Mouse (Mus musculus): ENCODE results near the gene Efr3b.
A peak's percentile ranks its signal among the peaks of the same experiment; 100 is the strongest.
"Not testable (repeated sequence)": the region's sequence is repeated elsewhere in the genome, so short reads cannot be mapped to it uniquely, and the experiment has no call there.

Efr3b gene

DNA sequence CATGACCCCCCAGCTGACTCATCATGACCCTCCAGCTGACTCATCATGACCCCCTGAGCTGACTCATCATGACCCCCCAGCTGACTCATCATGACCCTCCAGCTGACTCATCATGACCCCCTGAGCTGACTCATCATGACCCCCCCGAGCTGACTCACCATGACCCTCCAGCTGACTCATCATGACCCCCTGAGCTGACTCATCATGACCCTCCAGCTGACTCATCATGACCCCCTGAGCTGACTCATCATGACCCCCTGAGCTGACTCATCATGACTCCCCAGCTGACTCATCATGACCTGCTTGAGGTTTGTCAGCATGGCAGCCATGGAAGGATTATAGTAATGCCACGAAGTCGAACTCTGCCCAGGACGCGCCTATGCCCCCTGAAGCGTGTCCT, 65.5 kb downstream of the Efr3b start:
- DNase-seq = not testable (repeated sequence)

DNA sequence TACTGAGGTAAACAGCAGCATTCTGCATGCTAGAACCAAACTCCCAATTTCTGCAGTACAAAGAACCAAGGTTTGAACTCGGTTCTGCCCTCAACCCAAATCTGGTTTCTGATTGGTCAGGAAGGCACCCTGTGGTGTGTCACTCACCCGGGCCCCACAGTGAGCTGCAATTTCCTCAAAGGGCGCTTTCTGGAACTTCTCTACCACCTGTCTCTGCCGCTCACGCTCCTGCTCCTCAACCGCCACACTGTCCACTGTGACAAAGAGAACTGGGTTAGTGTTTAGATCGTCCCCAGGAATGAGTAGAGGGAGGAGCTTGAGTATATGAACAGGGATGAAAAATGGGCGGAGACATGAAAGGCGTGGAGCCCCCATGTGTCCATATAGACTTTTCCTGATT, 70.3 kb downstream of the Efr3b start:
- DNase-seq = no peak

DNA sequence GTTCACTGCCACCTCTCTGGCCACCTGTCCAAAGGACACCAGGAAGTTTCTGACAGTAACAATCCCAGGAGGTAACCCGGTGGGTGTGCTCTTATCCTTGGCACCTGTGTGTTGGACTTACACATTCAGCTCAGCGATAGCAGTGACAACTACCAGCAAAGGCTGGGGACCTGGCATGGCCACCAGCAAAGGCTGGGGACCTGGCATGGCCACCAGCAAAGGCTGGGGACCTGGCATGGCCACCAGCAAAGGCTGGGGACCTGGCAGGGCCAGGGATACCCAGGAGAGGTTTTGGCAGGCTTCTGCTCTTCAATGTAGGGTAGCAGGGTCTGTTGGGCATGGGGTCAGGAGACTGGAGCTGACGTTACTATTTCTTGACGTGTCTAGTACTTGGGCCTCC, 71.5 kb downstream of the Efr3b start:
- DNase-seq = no peak

GRCm38 (mm10) chr12:3960553-3960952, 78.2 kb downstream of the Efr3b start:
- DNase-seq = no peak

DNA sequence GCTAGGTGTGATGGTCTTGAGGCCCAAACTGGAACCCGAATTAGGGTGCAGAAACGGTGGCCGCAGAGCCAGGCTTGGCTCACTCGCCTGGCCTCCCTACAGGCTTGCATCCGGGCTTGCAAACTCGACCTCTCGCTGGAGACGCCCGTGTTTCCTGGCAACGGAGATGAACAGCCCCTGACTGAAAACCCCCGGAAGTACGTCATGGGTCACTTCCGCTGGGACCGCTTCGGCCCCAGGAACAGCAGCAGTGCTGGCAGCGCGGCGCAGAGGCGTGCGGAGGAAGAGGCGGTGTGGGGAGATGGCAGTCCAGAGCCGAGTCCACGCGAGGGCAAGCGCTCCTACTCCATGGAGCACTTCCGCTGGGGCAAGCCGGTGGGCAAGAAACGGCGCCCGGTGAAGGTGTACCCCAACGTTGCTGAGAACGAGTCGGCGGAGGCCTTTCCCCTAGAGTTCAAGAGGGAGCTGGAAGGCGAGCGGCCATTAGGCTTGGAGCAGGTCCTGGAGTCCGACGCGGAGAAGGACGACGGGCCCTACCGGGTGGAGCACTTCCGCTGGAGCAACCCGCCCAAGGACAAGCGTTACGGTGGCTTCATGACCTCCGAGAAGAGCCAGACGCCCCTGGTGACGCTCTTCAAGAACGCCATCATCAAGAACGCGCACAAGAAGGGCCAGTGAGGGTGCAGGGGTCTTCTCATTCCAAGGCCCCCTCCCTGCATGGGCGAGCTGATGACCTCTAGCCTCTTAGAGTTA, 78.7 kb downstream of the Efr3b start:
- DNase-seq = peak; percentile 93

DNA sequence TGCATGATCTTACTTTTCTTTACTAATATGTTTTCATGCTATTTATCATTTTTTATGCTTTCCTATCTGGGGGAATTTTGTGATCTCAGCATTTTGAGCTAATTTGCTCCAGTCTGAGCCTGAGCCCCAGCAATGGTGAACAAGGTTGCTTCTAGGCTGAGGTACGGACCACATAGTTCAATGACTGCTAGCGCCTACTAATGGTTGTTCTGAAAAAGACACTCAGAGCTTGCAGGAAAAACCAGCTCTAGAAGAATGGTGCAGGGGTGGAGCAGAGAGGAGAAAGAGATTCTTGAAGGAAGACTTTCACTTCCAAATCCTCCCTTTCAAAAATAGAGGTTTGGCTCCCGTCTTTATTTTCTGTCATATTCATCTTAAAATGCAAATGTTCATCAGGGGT, 82.4 kb downstream of the Efr3b start:
- no peak for DNase-seq

- DNase-seq = no peak
Measured at GRCm38 (mm10) chr12:3955371-3955770, 83.3 kb downstream of the Efr3b start.

DNA sequence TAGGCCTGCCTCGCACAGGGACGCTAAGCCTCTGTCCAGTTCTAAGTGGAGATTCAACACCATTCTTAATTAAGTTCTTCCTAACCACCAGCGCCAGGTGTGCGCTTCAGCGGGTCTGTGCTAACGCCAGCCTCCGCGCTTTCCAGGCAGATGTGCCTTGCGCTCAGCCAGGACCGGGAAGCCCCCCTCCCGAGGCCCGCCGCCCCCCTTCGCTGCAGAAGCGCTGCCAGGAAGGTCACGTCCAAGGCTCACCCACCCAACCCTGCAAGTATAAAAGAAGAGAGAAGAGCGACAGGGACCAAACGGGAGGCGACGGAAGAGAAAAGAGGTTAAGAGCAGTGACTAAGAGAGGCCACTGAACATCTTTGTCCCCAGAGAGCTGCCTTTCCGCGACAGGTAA, 84.1 kb downstream of the Efr3b start, which contains the start of gene Pomc:
TSS of gene Pomc (plus strand) at position 301 of the 400 bp plus-strand sequence.
- DNase-seq = no peak

GRCm38 (mm10) chr12:3947503-3947902, 91.2 kb downstream of the Efr3b start:
- DNase-seq = no peak

GRCm38 (mm10) chr12:3944454-3945073, 94.2 kb downstream of the Efr3b start:
- no peak for DNase-seq

GRCm38 (mm10) chr12:3942026-3942425, 96.7 kb downstream of the Efr3b start:
- DNase-seq = no peak

- not testable (repeated sequence) for DNase-seq
Measured at GRCm38 (mm10) chr12:3930090-3930865, 108.4 kb downstream of the Efr3b start.

- peak; percentile 33 for DNase-seq
Measured at GRCm38 (mm10) chr12:3928841-3929240, 109.9 kb downstream of the Efr3b start.

- DNase-seq = peak; percentile 77
Measured at GRCm38 (mm10) chr12:3926127-3926526, 112.6 kb downstream of the Efr3b start.

GRCm38 (mm10) chr12:3919423-3919822, 119.3 kb downstream of the Efr3b start:
- DNase-seq = no peak

GRCm38 (mm10) chr12:3918577-3918976, 120.1 kb downstream of the Efr3b start:
- no peak for DNase-seq

GRCm38 (mm10) chr12:3917668-3918341, 120.9 kb downstream of the Efr3b start:
- no peak for DNase-seq

DNA sequence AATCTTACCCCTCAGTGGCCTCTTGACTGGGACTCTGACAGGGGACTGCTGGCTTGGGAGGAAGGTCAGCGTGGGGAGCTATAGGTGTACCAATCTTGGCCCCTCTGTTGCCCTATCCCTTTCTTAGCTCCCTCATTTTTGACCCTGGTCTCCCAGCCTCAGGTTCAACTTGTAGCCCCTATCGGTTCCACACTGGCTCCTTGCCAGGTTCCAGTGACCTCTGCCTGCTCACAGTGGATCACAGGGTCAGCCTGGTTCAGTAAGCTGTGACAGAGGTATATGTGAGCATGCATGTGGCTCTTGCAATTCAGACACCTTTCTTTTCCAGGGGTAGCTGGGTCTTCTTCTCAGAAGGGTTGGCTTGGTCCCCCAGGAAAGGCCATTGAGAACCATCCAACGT, 122.9 kb downstream of the Efr3b start:
- no peak for DNase-seq
